Mouse (Mus musculus) lung, adult 2 months (tissue): Measurements from ENCODE around the gene Erc2.

ENCODE experiments used
- CTCF ChIP-seq: fragments of 200-500 bp; IDR thresholded peaks from 2 replicates; pipeline ENCODE4 v1.5.1; 2011; ENCODE audit warnings: mild to moderate bottlenecking, low read length, control low read depth; ENCODE audit not compliant: insufficient read depth
- POLR2A ChIP-seq: fragments of 200-500 bp; IDR thresholded peaks from 2 replicates; pipeline ENCODE4 v1.6.1; 2011; ENCODE audit warnings: low read depth, mild to moderate bottlenecking, control low read depth, low read length, borderline replicate concordance; ENCODE audit errors: extremely low read depth

DNA sequence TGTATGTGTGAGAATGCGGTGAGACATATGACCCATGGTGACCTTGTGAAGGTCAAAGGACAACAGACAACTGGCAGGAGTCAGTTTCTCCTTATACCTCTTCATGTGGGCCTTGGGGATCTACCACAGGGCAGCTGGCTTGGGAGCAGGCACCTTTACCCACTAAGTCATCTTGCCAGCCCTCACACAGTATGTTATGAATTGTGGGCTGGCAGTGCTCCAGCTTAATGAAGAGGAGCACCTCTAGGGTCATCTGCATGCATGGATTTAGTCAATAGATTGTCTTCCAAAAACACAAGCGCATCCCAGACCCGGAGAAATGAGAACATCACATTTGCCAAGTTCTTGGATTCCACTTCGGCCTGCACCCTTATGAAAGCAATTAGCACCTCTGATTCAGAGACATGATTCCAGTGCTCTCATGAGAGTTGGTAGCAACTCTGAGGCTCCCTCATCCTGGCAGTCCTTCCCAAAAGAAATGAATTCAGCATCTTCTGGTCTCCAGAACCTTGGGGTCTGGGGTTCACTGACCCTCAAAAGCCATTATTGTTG is 787.6 kb downstream of the Erc2 start:
- TF ChIP-seq POLR2A: no peak
- no peak for TF ChIP-seq CTCF
